Mouse (Mus musculus) CH12.LX (cell line): ENCODE measurements around the gene Ascc1. TPM values are rescaled to one million over a fixed set of nuclear protein-coding genes. Genes with fewer than 3 reads are reported as not detected.

Experiments used
- DNase-seq: peaks from one replicate; pipeline ENCODE4 v3.0.0-alpha.2; 2013; ENCODE audit errors: extremely low read depth
- H3K27ac ChIP-seq: 2 replicates; pipeline ENCODE4 v1.5.1; 2012; ENCODE audit warnings: low read depth, mild to moderate bottlenecking, control low read depth, moderate library complexity; ENCODE audit not compliant: insufficient read depth
- H3K27me3 ChIP-seq: replicated peaks from 2 replicates; pipeline ENCODE3; 2012; ENCODE audit warnings: inconsistent platforms
- H3K36me3 ChIP-seq, 2 experiments: replicated peaks in 1 of 2; 2 replicates each; pipeline versions ENCODE3 to v1.6.1; 2012; ENCODE audit warnings: inconsistent platforms in 1 of 2, low read length in 1 of 2, mild to moderate bottlenecking in 1 of 2, mixed read lengths in 1 of 2, moderate library complexity in 1 of 2; ENCODE audit not compliant: control insufficient read depth in 1 of 2, insufficient read depth in 1 of 2
- H3K4me1 ChIP-seq, 2 experiments: 2 replicates each; pipeline ENCODE4 v1.6.1; 2012; ENCODE audit warnings: inconsistent platforms in 1 of 2, moderate library complexity in 1 of 2; ENCODE audit not compliant: insufficient read depth in 2 of 2, control insufficient read depth in 1 of 2
- H3K4me2 ChIP-seq: 2 replicates; pipeline ENCODE4 v1.6.1; 2012; ENCODE audit warnings: low read depth, mild to moderate bottlenecking, control low read depth; ENCODE audit not compliant: poor library complexity, insufficient read depth, severe bottlenecking
- H3K4me3 ChIP-seq, 3 experiments: fragments of 150-350 bp in 1 of 3; sonication (generic) in 1 of 3; replicated peaks in 1 of 3; 2 replicates each; pipeline versions ENCODE3 to v1.5.1; 2011 to 2012; ENCODE audit warnings: low read depth in 2 of 3, low read length in 2 of 3, mild to moderate bottlenecking in 2 of 3, moderate library complexity in 2 of 3, control low read depth in 1 of 3, improper control_type of control experiment in 1 of 3, inconsistent platforms in 1 of 3, mixed read lengths in 1 of 3; ENCODE audit not compliant: poor library complexity in 1 of 3
- H3K79me2 ChIP-seq: replicated peaks from 2 replicates; pipeline ENCODE4 v1.6.1; 2012; ENCODE audit warnings: mild to moderate bottlenecking, moderate library complexity; ENCODE audit not compliant: control insufficient read depth, poor library complexity, insufficient read depth, severe bottlenecking; ENCODE audit errors: extremely low read depth
- H3K9ac ChIP-seq: 2 replicates; pipeline ENCODE4 v1.6.1; 2012; ENCODE audit warnings: low read depth, mild to moderate bottlenecking, control low read depth, moderate library complexity; ENCODE audit not compliant: insufficient read depth
- H3K9me3 ChIP-seq: replicated peaks from 2 replicates; pipeline ENCODE3; 2012; ENCODE audit warnings: low read length, inconsistent platforms, mixed read lengths
- BHLHE40 ChIP-seq: IDR thresholded peaks from 2 replicates; pipeline ENCODE4 v1.6.1; 2011; ENCODE audit warnings: mild to moderate bottlenecking, low read depth, low read length, improper control_type of control experiment
- CHD2 ChIP-seq: IDR thresholded peaks from 2 replicates; pipeline ENCODE4 v1.6.1; 2011; ENCODE audit warnings: low read length, improper control_type of control experiment
- CTCF ChIP-seq, 2 experiments: IDR thresholded peaks in 1 of 2; conservative IDR thresholded peaks in 1 of 2; 2 replicates each; pipeline ENCODE4 v1.5.1; 2011 to 2012; ENCODE audit warnings: low read depth in 2 of 2, low read length in 2 of 2, improper control_type of control experiment in 1 of 2, inconsistent platforms in 1 of 2, mild to moderate bottlenecking in 1 of 2, moderate library complexity in 1 of 2
- ELF1 ChIP-seq: IDR thresholded peaks from 2 replicates; pipeline ENCODE4 v1.6.1; 2014; ENCODE audit warnings: low read depth, mild to moderate bottlenecking, inconsistent platforms, low read length, improper control_type of control experiment
- EP300 ChIP-seq: IDR thresholded peaks from 2 replicates; pipeline ENCODE4 v1.6.1; 2011; ENCODE audit warnings: low read length, improper control_type of control experiment
- ETS1 ChIP-seq: conservative IDR thresholded peaks from 2 replicates; pipeline ENCODE4 v1.6.1; 2012; ENCODE audit warnings: low read depth, mild to moderate bottlenecking, inconsistent platforms, low read length, improper control_type of control experiment, moderate library complexity
- HCFC1 ChIP-seq: IDR thresholded peaks from 2 replicates; pipeline ENCODE4 v1.6.1; 2012; ENCODE audit warnings: low read depth, mild to moderate bottlenecking, inconsistent platforms, low read length, improper control_type of control experiment
- IRF4 ChIP-seq: IDR thresholded peaks from 2 replicates; pipeline ENCODE4 v1.6.1; 2014; ENCODE audit warnings: low read depth, mild to moderate bottlenecking, inconsistent platforms, low read length, improper control_type of control experiment
- JUN ChIP-seq: IDR thresholded peaks from 2 replicates; pipeline ENCODE4 v1.6.1; 2011; ENCODE audit warnings: low read depth, mild to moderate bottlenecking, low read length, improper control_type of control experiment, moderate library complexity; ENCODE audit not compliant: insufficient read depth
- JUND ChIP-seq: conservative IDR thresholded peaks from 2 replicates; pipeline ENCODE4 v1.6.1; 2011; ENCODE audit warnings: low read depth, low read length, improper control_type of control experiment
- KAT2A ChIP-seq: IDR thresholded peaks from 2 replicates; pipeline ENCODE4 v1.6.1; 2012; ENCODE audit warnings: low read length, improper control_type of control experiment, inconsistent platforms; ENCODE audit not compliant: insufficient replicate concordance
- MAFK ChIP-seq: IDR thresholded peaks from 2 replicates; pipeline ENCODE4 v1.6.1; 2011; ENCODE audit warnings: low read length, improper control_type of control experiment; ENCODE audit not compliant: insufficient replicate concordance
- MAX ChIP-seq: IDR thresholded peaks from 2 replicates; pipeline ENCODE4 v1.6.1; 2011; ENCODE audit warnings: low read length, improper control_type of control experiment
- MXI1 ChIP-seq: IDR thresholded peaks from 2 replicates; pipeline ENCODE4 v1.6.1; 2011; ENCODE audit warnings: mild to moderate bottlenecking, low read depth, low read length, improper control_type of control experiment
- MYC ChIP-seq: IDR thresholded peaks from 2 replicates; pipeline ENCODE4 v1.6.1; 2011; ENCODE audit warnings: low read depth, mild to moderate bottlenecking, improper control_type of control experiment, low read length
- POLR2A ChIP-seq: IDR thresholded peaks from 2 replicates; pipeline ENCODE4 v1.6.1; 2011; ENCODE audit warnings: low read depth, mild to moderate bottlenecking, improper control_type of control experiment, low read length
- POLR2AphosphoS2 ChIP-seq: IDR thresholded peaks from 2 replicates; pipeline ENCODE4 v1.6.1; 2011; ENCODE audit warnings: low read depth, low read length, improper control_type of control experiment
- RCOR1 ChIP-seq: conservative IDR thresholded peaks from 2 replicates; pipeline ENCODE4 v1.6.1; 2012; ENCODE audit warnings: low read depth, mild to moderate bottlenecking, inconsistent platforms, low read length, improper control_type of control experiment
- SMC3 ChIP-seq: IDR thresholded peaks from 2 replicates; pipeline ENCODE4 v1.6.1; 2011; ENCODE audit warnings: low read depth, low read length, improper control_type of control experiment
- TCF12 ChIP-seq: IDR thresholded peaks from 2 replicates; pipeline ENCODE4 v1.6.1; 2014; ENCODE audit warnings: low read depth, mild to moderate bottlenecking, inconsistent platforms, low read length, improper control_type of control experiment
- USF1 ChIP-seq: IDR thresholded peaks from 2 replicates; pipeline ENCODE4 v1.6.1; 2014; ENCODE audit warnings: low read depth, mild to moderate bottlenecking, inconsistent platforms, low read length, improper control_type of control experiment
- ZMIZ1 ChIP-seq: IDR thresholded peaks from 2 replicates; pipeline ENCODE4 v1.6.1; 2012; ENCODE audit warnings: low read depth, mild to moderate bottlenecking, inconsistent platforms, low read length, improper control_type of control experiment
- dilution Hi-C: fragments of 300-500 bp; cut with MboI; formaldehyde crosslinking; loops from 2 replicates; pipeline ENCODE4 v1.14.3; 2020; ENCODE audit warnings: low sequenced_read_pairs; ENCODE audit not compliant: extremely low pct_unique_long_range_greater_than_20kb, extremely low pct_ligation_motif_present
- in situ Hi-C: fragments of 300-500 bp; cut with MboI; formaldehyde crosslinking; loops from 3 replicates; pipeline ENCODE4 v1.14.3; 2019; ENCODE audit warnings: low sequenced_read_pairs, low pct_ligation_motif_present, low pct_unique_long_range_greater_than_20kb, mixed read lengths
- polyA plus RNA-seq: library from polyadenylated mRNA; unstranded; fragments of >175 nt; gene quantifications from 2 replicates; pipeline ENCODE4 v1.2.1, GENCODE M21; 2012; ENCODE audit warnings: low read depth; ENCODE audit not compliant: insufficient read length
- total RNA-seq, 2 experiments: library from RNA; depleted of rRNA; stranded (reverse); fragments of 300-350 nt in 1 of 2; fragments of >200 nt in 1 of 2; gene quantifications; 2 replicates each; pipeline ENCODE4 v1.2.3; 2012 to 2014

The Ascc1 gene
- total and polyA plus RNA-seq, 3 experiments, result 20.1 to 25.5 (median 25.4) TPM

DNA sequence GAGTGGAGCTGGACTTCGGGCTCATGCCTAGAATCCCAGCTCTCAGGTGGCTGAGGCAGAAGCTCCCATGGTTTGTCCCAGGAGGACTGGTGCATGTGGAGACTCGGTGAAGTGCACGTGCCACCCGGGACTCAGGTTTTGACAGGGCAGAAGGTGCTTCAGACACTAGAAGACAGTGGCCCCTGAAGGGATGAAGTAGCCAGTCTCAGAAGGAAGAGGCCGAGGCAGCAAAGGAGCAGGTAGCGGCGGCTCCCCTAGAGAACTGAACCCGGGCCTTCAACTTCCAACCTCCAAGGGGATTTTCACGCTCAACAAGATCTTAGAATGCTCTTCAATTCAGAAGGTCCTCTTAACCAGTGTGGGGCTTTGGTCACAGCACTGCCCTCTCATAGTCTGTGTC is 12.2 kb upstream of the Ascc1 start:
- peaks cover 68 to 89% of the 10 kb centered on the region in 2 experiments for H3K36me3 ChIP-seq
- TF ChIP-seq USF1 (no peak), MAFK (no peak), JUN (no peak), TCF12 (no peak), SMC3 (no peak), HCFC1 (no peak), ETS1 (no peak), MXI1 (no peak), IRF4 (no peak)

GRCm38 (mm10) chr10:59991262-59991880 is 11.2 kb upstream of the Ascc1 start:
- in situ Hi-C loops (loop anchor here (5.0 kb wide), 1 partner anchor 94 kb away; no protein-coding TSS in a partner anchor), dilution Hi-C loops (no loop called here)
- H3K27me3 ChIP-seq, result no peaks in the 10 kb centered on the region

More for the DNA sequence above, 12.2 kb upstream of the Ascc1 start:
- Histone ChIP-seq H3K4me2 (no peak overlapping the region), H3K27ac (no peak overlapping the region), H3K79me2 (no peaks in the 10 kb centered on the region), H3K4me1 (peaks cover 0 to 9% of the 10 kb centered on the region in 2 experiments; a peak in 2 of 4 replicates), H3K9ac (no peak overlapping the region), H3K9me3 (no peaks in the 10 kb centered on the region), H3K27me3 (no peaks in the 10 kb centered on the region), H3K4me3 (no peak overlapping the region)
- no peak for DNase-seq
- dilution Hi-C loops, result no loop called here
- in situ Hi-C loops, result loop anchor here (5.0 kb wide), 1 partner anchor 93 kb away; no protein-coding TSS in a partner anchor

GRCm38 (mm10) chr10:59992024-59992423 is 10.6 kb upstream of the Ascc1 start:
- no peaks in the 10 kb centered on the region for H3K27me3 ChIP-seq
- H3K9me3 ChIP-seq, result no peaks in the 10 kb centered on the region
- TF ChIP-seq JUN, result no peak
- no peak for TF ChIP-seq TCF12
- no peak for TF ChIP-seq JUND
- TF ChIP-seq POLR2A, result no peak
- no peak for TF ChIP-seq CHD2
- TF ChIP-seq RCOR1, result no peak
- TF ChIP-seq KAT2A, result no peak
- TF ChIP-seq IRF4, result no peak
- no peak for TF ChIP-seq MYC
- no peak for TF ChIP-seq HCFC1
- no peak for TF ChIP-seq BHLHE40
- no peak for TF ChIP-seq MAX
- no peak for TF ChIP-seq ELF1
- no peak for TF ChIP-seq POLR2AphosphoS2
- no peak for TF ChIP-seq CTCF (conservative IDR thresholded peaks at IDR 0.05 in 1 of 2, IDR thresholded peaks at IDR 0.05 in 1 of 2; ENCODE audit: low read depth in 2 of 2, low read length in 2 of 2)
- no peak for TF ChIP-seq ZMIZ1
- no peak for TF ChIP-seq SMC3
- peaks cover 5% of the 10 kb centered on the region for H3K79me2 ChIP-seq
- no peak overlapping the region for H3K4me2 ChIP-seq
- in situ Hi-C loops (loop anchor here (5.0 kb wide), 1 partner anchor 95 kb away; no protein-coding TSS in a partner anchor), dilution Hi-C loops (no loop called here)
- no peak overlapping the region for H3K27ac ChIP-seq
- no peaks in the 10 kb centered on the region; a peak in 1 of 4 replicates for H3K4me1 ChIP-seq
- peaks cover 68 to 87% of the 10 kb centered on the region in 2 experiments for H3K36me3 ChIP-seq
- no peak for DNase-seq
- no peak overlapping the region for H3K9ac ChIP-seq
- H3K4me3 ChIP-seq, result no peak overlapping the region

More at GRCm38 (mm10) chr10:59991262-59991880, 11.2 kb upstream of the Ascc1 start:
- TF ChIP-seq MAFK (no peak), EP300 (no peak)
- no peak overlapping the region for H3K4me2 ChIP-seq
- peaks cover 67 to 90% of the 10 kb centered on the region in 2 experiments for H3K36me3 ChIP-seq
- peaks cover 0 to 2% of the 10 kb centered on the region in 2 experiments; a peak in 2 of 4 replicates for H3K4me1 ChIP-seq
- DNase-seq, result no peak
- no peaks in the 10 kb centered on the region for H3K9me3 ChIP-seq
- H3K4me3 ChIP-seq, result no peak overlapping the region
- H3K79me2 ChIP-seq, result peaks cover 3% of the 10 kb centered on the region
- H3K9ac ChIP-seq, result no peak overlapping the region
- H3K27ac ChIP-seq, result no peak overlapping the region
